Mouse (Mus musculus): ENCODE measurements around the gene Gpld1.
"Not testable (repeated sequence)": the region's sequence is repeated elsewhere in the genome, so short reads cannot be mapped to it uniquely, and the experiment has no call there.

Gene Gpld1

GRCm38 (mm10) chr13:24947158-24947557, 4.2 kb downstream of the Gpld1 start:
- DNase-seq (ENCODE audit: low read depth, low spot score) = no peak

- no peak for DNase-seq (ENCODE audit: low read depth, low spot score)
These were observed 5.9 kb downstream of the Gpld1 start for GRCm38 (mm10) chr13:24948870-24949269.

GRCm38 (mm10) chr13:24952659-24953058, 9.7 kb downstream of the Gpld1 start:
- no peak for DNase-seq (ENCODE audit: low read depth, low spot score)

GRCm38 (mm10) chr13:24955091-24955490, 12.1 kb downstream of the Gpld1 start:
- no peak for DNase-seq (ENCODE audit: low read depth, low spot score)

GRCm38 (mm10) chr13:24955500-24955899, 12.5 kb downstream of the Gpld1 start:
- DNase-seq (ENCODE audit: low read depth, low spot score) = peak; percentile 41

- no peak for DNase-seq (ENCODE audit: low read depth, low spot score)
These were observed 15.7 kb downstream of the Gpld1 start for GRCm38 (mm10) chr13:24958671-24959070.

- no peak for DNase-seq (ENCODE audit: low read depth, low spot score)
These were observed 17.1 kb downstream of the Gpld1 start for GRCm38 (mm10) chr13:24960084-24960483.

GRCm38 (mm10) chr13:24962119-24962518, 19.2 kb downstream of the Gpld1 start:
- no peak for DNase-seq (ENCODE audit: low read depth, low spot score)

- no peak for DNase-seq (ENCODE audit: low read depth, low spot score)
These were observed 22.3 kb downstream of the Gpld1 start for GRCm38 (mm10) chr13:24965130-24965845.

- DNase-seq (ENCODE audit: low read depth, low spot score) = no peak
These were observed 22.9 kb downstream of the Gpld1 start for GRCm38 (mm10) chr13:24965846-24966201.

GRCm38 (mm10) chr13:24971776-24972175, 28.8 kb downstream of the Gpld1 start:
- not testable (repeated sequence) for DNase-seq (ENCODE audit: low read depth, low spot score)

GRCm38 (mm10) chr13:24976384-24976783, 33.4 kb downstream of the Gpld1 start:
- no peak for DNase-seq (ENCODE audit: low read depth, low spot score)

- DNase-seq (ENCODE audit: low read depth, low spot score) = no peak
These were observed 34.9 kb downstream of the Gpld1 start for GRCm38 (mm10) chr13:24977820-24978342.

- DNase-seq (ENCODE audit: low read depth, low spot score) = no peak
These were observed 38.1 kb downstream of the Gpld1 start for GRCm38 (mm10) chr13:24981031-24981430.

- no peak for DNase-seq (ENCODE audit: low read depth, low spot score)
These were observed 42.5 kb downstream of the Gpld1 start for GRCm38 (mm10) chr13:24985435-24985834.

- peak; percentile 41 for DNase-seq (ENCODE audit: low read depth, low spot score)
These were observed 45.4 kb downstream of the Gpld1 start for GRCm38 (mm10) chr13:24988391-24988790.

- DNase-seq (ENCODE audit: low read depth, low spot score) = no peak
These were observed 46.1 kb downstream of the Gpld1 start for GRCm38 (mm10) chr13:24989006-24989405.

GRCm38 (mm10) chr13:24993160-24993559, 50.2 kb downstream of the Gpld1 start:
- DNase-seq (ENCODE audit: low read depth, low spot score) = peak; percentile 6

GRCm38 (mm10) chr13:24999538-24999937, 56.6 kb downstream of the Gpld1 start:
- DNase-seq (ENCODE audit: low read depth, low spot score) = no peak

- DNase-seq (ENCODE audit: low read depth, low spot score) = no peak
These were observed 60.0 kb downstream of the Gpld1 start for GRCm38 (mm10) chr13:25002965-25003364.

- DNase-seq (ENCODE audit: low read depth, low spot score) = no peak
These were observed 64.2 kb downstream of the Gpld1 start for GRCm38 (mm10) chr13:25007115-25007514.

- DNase-seq (ENCODE audit: low read depth, low spot score) = no peak
These were observed 75.4 kb downstream of the Gpld1 start for GRCm38 (mm10) chr13:25018316-25018715.

- DNase-seq (ENCODE audit: low read depth, low spot score) = peak; percentile 91
These were observed 77.0 kb downstream of the Gpld1 start, which contains the start of gene Mrs2 for GRCm38 (mm10) chr13:25019793-25020539. TSS of gene Mrs2 (minus strand) at chr13:25020379.

All from forelimb bud, embryonic 11.5 days (tissue).